Mouse (Mus musculus): Measurements from ENCODE around the gene Gm37419. TPM values are rescaled to one million over a fixed set of nuclear protein-coding genes. Genes with fewer than 3 reads are reported as not detected.

The Gm37419 gene
- polyA plus RNA-seq, 1 experiment from 2014 or later: not detected

- no peaks in the 10 kb centered on the region for H3K27me3 ChIP-seq (replicated peaks)
- no peak overlapping the region for H3K4me2 ChIP-seq
- no peak overlapping the region for H3K9ac ChIP-seq
- ATAC-seq (ENCODE audit: insufficient number of reproducible peaks, low FRiP score): no peak
- 77% methylated on average over 5 of the region's 5 CpGs for WGBS
- H3K4me3 ChIP-seq: no peak overlapping the region
- no peak overlapping the region for H3K27ac ChIP-seq (ENCODE audit: poor library complexity, severe bottlenecking)
- no peaks in the 10 kb centered on the region for H3K36me3 ChIP-seq
- H3K9me3 ChIP-seq (replicated peaks): no peaks in the 10 kb centered on the region
- no peaks in the 10 kb centered on the region for H3K4me1 ChIP-seq (replicated peaks)
Observed at GRCm38 (mm10) chr16:24033259-24033658, 45.0 kb downstream of the Gm37419 start.

- no peaks in the 10 kb centered on the region for H3K36me3 ChIP-seq
- H3K4me2 ChIP-seq: no peak overlapping the region
- no peaks in the 10 kb centered on the region for H3K4me1 ChIP-seq (replicated peaks)
- no peak overlapping the region for H3K27ac ChIP-seq (ENCODE audit: poor library complexity, severe bottlenecking)
- no peak overlapping the region for H3K4me3 ChIP-seq
- H3K9ac ChIP-seq: no peak overlapping the region
- 40% methylated on average over 2 of the region's 2 CpGs for WGBS
- no peaks in the 10 kb centered on the region for H3K27me3 ChIP-seq (replicated peaks)
- ATAC-seq (ENCODE audit: insufficient number of reproducible peaks, low FRiP score): no peak
- H3K9me3 ChIP-seq (replicated peaks): no peaks in the 10 kb centered on the region
Observed at GRCm38 (mm10) chr16:24034450-24034849, 46.2 kb downstream of the Gm37419 start.

GRCm38 (mm10) chr16:24035767-24036166, 47.5 kb downstream of the Gm37419 start:
- Histone ChIP-seq H3K4me3 (no peak overlapping the region), H3K4me2 (no peak overlapping the region), H3K4me1 (replicated peaks) (no peaks in the 10 kb centered on the region), H3K36me3 (no peaks in the 10 kb centered on the region), H3K27ac (ENCODE audit: poor library complexity, severe bottlenecking) (no peak overlapping the region), H3K9me3 (replicated peaks) (no peaks in the 10 kb centered on the region), H3K27me3 (replicated peaks) (no peaks in the 10 kb centered on the region), H3K9ac (no peak overlapping the region)
- ATAC-seq (ENCODE audit: insufficient number of reproducible peaks, low FRiP score): no peak

GRCm38 (mm10) chr16:24036398-24036797, 48.1 kb downstream of the Gm37419 start:
- H3K27ac ChIP-seq (ENCODE audit: poor library complexity, severe bottlenecking): no peak overlapping the region
- no peak for ATAC-seq (ENCODE audit: insufficient number of reproducible peaks, low FRiP score)
- no peak overlapping the region for H3K4me3 ChIP-seq
- no peak overlapping the region for H3K9ac ChIP-seq
- H3K4me1 ChIP-seq (replicated peaks): no peaks in the 10 kb centered on the region
- H3K4me2 ChIP-seq: no peak overlapping the region
- no peaks in the 10 kb centered on the region for H3K9me3 ChIP-seq (replicated peaks)
- H3K27me3 ChIP-seq (replicated peaks): no peaks in the 10 kb centered on the region
- 79% methylated on average over 3 of the region's 3 CpGs for WGBS
- H3K36me3 ChIP-seq: no peaks in the 10 kb centered on the region

Other genes starting within 250 kb of the Gm37419 start
- 0.26 TPM in 1 of 2 replicates, not detected in the other for gene Sst, start 97.5 kb upstream of the Gm37419 start, polyA plus RNA-seq (2016; fragmentation: Nextera tagmentation; extraction: Ambion mirVana)
- gene Rtp2, start 56.1 kb upstream of the Gm37419 start, polyA plus RNA-seq (2016; fragmentation: Nextera tagmentation; extraction: Ambion mirVana): not detected in 2 replicates
- gene Bcl6, start 370 bp downstream of the Gm37419 start, polyA plus RNA-seq (2016; fragmentation: Nextera tagmentation; extraction: Ambion mirVana): 0.24 and 0.35 TPM in 2 replicates